Mouse (Mus musculus) ovary, adult 2 months (tissue): Measurements from ENCODE around the gene Spred1. TPM values are rescaled to one million over a fixed set of nuclear protein-coding genes. Genes with fewer than 3 reads are reported as not detected.

ENCODE experiments used
- polyA plus RNA-seq: library from polyadenylated mRNA; depleted of rRNA; stranded (reverse); fragments of >200 nt; gene quantifications from 2 replicates; pipeline ENCODE4 v1.2.3, GENCODE M21; 2012; rRNA removed

Spred1 gene
- polyA plus RNA-seq: 9.8 and 14.4 TPM in 2 replicates

DNA sequence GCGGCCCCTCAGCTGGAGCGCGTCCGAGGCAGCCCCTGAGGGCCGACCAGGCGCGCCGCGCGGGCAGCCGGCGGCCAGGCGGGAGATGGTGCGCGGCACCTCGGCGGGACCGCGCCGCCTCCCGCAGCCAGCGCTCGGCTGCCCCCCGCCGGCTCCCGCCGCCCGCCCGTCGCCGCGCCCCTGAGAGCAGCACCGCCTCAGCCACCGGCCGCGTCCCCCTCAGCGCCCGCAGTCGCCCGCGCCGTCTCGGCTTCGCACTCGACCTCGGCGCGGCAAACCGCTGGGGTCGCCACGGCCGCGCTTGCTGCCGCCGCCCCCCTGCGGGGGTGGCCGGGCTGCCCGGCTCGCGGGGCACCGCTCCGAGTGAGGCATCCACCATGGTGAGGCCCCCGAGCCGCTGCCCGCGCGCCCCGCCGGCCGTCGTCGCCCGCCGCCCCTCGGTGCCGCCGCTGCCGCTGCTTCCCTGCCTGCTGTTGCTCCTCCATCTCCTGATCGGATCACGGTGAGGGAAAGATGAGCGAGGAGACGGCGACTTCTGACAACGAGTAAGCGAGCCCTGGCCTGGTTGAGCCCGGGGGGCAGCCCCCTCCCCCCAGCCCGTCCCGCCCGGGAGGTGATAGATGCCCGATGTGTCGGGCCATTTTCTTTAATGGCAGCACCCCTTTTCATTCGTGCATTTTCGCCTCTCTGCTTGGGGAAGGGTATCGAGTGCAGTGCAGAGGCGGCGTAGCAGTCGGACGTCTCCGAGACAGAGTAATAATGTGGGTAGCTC, at the start of gene Spred1:
Gene Spred1, plus strand, starts transcription at position 163 of the 772 bp plus-strand sequence.

Other genes starting within 250 kb of the Spred1 start
- not detected in 2 replicates for gene Tmco5, start 242.7 kb upstream of the Spred1 start, polyA plus RNA-seq
- 3.7 and 4.2 TPM in 2 replicates for gene Fam98b, start 128.4 kb downstream of the Spred1 start, polyA plus RNA-seq
- 1.0 and 2.7 TPM in 2 replicates for gene Rasgrp1, start 221.6 kb downstream of the Spred1 start, polyA plus RNA-seq